Mouse (Mus musculus): ENCODE measurements around the gene Mink1.
A peak's percentile ranks its signal among the peaks of the same experiment; 100 is the strongest.

DNA sequence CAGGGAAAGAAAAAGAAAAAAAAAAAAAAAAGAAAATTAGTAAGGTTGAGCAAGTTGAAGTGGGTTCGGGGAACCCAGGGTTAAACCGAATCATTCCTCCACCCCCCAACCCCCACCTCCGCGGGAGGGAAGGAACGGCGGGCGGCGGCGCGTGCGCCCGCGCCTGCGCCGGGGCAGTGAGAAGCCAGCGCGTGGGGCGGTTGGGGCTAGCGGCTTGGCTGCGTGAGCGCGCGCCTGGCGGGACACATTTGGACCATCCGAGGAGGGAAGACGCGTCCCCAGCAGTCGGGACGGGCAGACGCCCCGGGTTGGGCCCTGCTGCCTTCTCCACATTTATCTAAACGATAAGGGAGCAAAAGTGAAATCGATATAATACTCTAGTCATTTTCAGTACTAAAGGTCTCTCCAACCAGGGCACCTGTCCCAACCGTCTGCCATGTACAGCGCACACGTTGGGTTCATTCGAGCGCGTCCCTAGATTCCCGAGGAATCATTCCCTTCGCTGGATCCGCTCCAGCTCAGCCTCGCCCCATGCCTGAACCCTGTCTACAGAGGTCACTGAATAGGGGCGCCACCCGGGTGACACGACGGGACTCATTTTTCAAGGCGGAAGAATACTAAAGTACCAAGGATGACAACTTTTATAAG lies 92.4 kb downstream of the Mink1 start:
- TF ChIP-seq ZC3H11A (IDR thresholded peaks at IDR 0.05; ENCODE audit: borderline replicate concordance, low read depth, low read length), result no peak
- no peak for TF ChIP-seq HCFC1 (IDR thresholded peaks at IDR 0.05; ENCODE audit: borderline replicate concordance, insufficient read depth, low read length)
- TF ChIP-seq ZNF384 (IDR thresholded peaks at IDR 0.05; ENCODE audit: low read depth, low read length), result no peak
- TF ChIP-seq MAFK (IDR thresholded peaks at IDR 0.05; ENCODE audit: insufficient read depth, low read depth, low read length), result no peak
- peak; percentile 49; the same call in 1 of the 2 replicates for TF ChIP-seq CHD2 (IDR thresholded peaks at IDR 0.05; ENCODE audit: low read depth, low read length)

Data from ES-E14 (cell line).